30 mouse cellular contexts compared by ENCODE assay signal in the genomic region with DNA sequence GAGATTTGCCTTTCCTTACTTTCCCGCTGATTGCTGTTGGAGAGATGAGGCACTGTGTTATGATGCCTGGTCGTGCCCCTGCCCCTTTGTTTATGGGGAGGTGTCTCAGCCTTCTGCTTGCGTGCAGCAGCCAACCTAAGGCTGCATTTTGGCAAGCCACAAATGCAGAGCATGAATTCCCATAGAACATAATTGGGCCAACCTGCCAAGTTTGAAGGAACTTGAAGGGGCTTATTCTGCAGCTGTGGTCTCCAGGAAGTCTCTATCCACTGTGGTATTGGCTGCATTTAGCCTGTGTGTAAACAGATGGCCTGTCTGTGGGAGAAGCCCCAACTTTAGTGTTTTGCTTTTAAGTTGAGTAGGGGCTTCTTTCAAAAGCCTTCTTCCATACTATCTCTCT. TPM values are rescaled to one million over a fixed set of nuclear protein-coding genes. Genes with fewer than 3 reads are reported as not detected.
DNase-seq lines count a peak whose midpoint lies in the region; ATAC-seq and TF ChIP-seq lines count a peak whose summit lies in the region.
"Had no signal": no experiment of that assay in that cellular context is flagged by ENCODE, and none has a peak within 500 bp of the region (broad histone marks: within the 10 kb centered on the region; RNA-seq: fewer than 3 reads in every experiment).

No protein-coding gene starts in this region.

- no peaks in the 10 kb centered on the region for H3K9me3 ChIP-seq in embryonic facial prominence, embryonic 14.5 days (ENCODE audit: control insufficient read depth, low read length)
- no peaks in the 10 kb centered on the region for H3K9me3 ChIP-seq in embryonic facial prominence, embryonic 10.5 days
- no peaks in the 10 kb centered on the region for H3K9me3 ChIP-seq in heart, embryonic 12.5 days (replicated peaks)
- H3K9me3 ChIP-seq in midbrain, postnatal 0 days (ENCODE audit: low read length), result no peaks in the 10 kb centered on the region
- no peaks in the 10 kb centered on the region for H3K9me3 ChIP-seq in midbrain, embryonic 10.5 days (replicated peaks)
- H3K9me3 ChIP-seq: embryonic facial prominence, embryonic 12.5 days; embryonic facial prominence, embryonic 15.5 days; forebrain, embryonic 10.5 days; forebrain, embryonic 12.5 days had no signal

- DNase-seq in embryonic facial prominence, embryonic 14.5 days (ENCODE audit: low spot score), result peak; percentile 53
- no peak for DNase-seq in embryonic facial prominence, embryonic 10.5 days (ENCODE audit: low spot score)
- peak; percentile 28 for DNase-seq in heart, adult 11 months
- peak; percentile 33 for DNase-seq in midbrain, postnatal 0 days (ENCODE audit: low spot score)
- no peak for DNase-seq in midbrain, embryonic 10.5 days (ENCODE audit: low spot score)
- DNase-seq in brain, embryonic 14.5 days (ENCODE audit: low read depth), result peak; percentile 83
- DNase-seq: adrenal gland, adult 8-10 months; adrenal gland, postnatal 14 days; adrenal gland, postnatal 36 days; B cell, adult 2 months; cerebellum, adult 11 months; cerebellum, adult 18-20 months; cerebellum, adult 8-10 months; cerebellum, adult 9-11 months; cerebellum, postnatal 14 days; cerebellum, postnatal 36 days; embryo, embryonic 11 days had no signal

- H3K27ac ChIP-seq in embryonic facial prominence, embryonic 14.5 days (replicated peaks; ENCODE audit: low read depth, low read length), result no peak overlapping the region
- no peak overlapping the region for H3K27ac ChIP-seq in embryonic facial prominence, embryonic 10.5 days (replicated peaks)
- H3K27ac ChIP-seq in heart, embryonic 12.5 days (ENCODE audit: poor library complexity, severe bottlenecking), result no peak overlapping the region
- H3K27ac ChIP-seq in midbrain, postnatal 0 days (ENCODE audit: low read depth, low read length), result no peak overlapping the region
- H3K27ac ChIP-seq in midbrain, embryonic 10.5 days (replicated peaks), result no peak overlapping the region
- H3K27ac ChIP-seq: embryonic facial prominence, embryonic 12.5 days; embryonic facial prominence, embryonic 15.5 days; forebrain, embryonic 10.5 days; forebrain, embryonic 12.5 days had no signal

- ATAC-seq in embryonic facial prominence, embryonic 14.5 days (ENCODE audit: low read depth), result no peak
- ATAC-seq in heart, embryonic 12.5 days (ENCODE audit: insufficient number of reproducible peaks, low FRiP score), result no peak
- no peak for ATAC-seq in midbrain, postnatal 0 days (ENCODE audit: low FRiP score)
- ATAC-seq: activated CD4-positive, CD25-positive, alpha-beta regulatory T cell, adult 4 months; CD4-positive, CD25-positive, alpha-beta regulatory T cell, adult 4 months; forebrain, embryonic 16.5 days; Patski had no signal

- H3K36me3 ChIP-seq in embryonic facial prominence, embryonic 14.5 days (ENCODE audit: control insufficient read depth, insufficient read depth, low read length), result no peaks in the 10 kb centered on the region
- H3K36me3 ChIP-seq in embryonic facial prominence, embryonic 10.5 days (replicated peaks), result no peaks in the 10 kb centered on the region
- no peaks in the 10 kb centered on the region for H3K36me3 ChIP-seq in heart, embryonic 12.5 days
- H3K36me3 ChIP-seq in midbrain, postnatal 0 days (ENCODE audit: insufficient read depth, low read length), result no peaks in the 10 kb centered on the region
- no peaks in the 10 kb centered on the region for H3K36me3 ChIP-seq in midbrain, embryonic 10.5 days
- H3K36me3 ChIP-seq: embryonic facial prominence, embryonic 12.5 days; embryonic facial prominence, embryonic 15.5 days; forebrain, embryonic 10.5 days; forebrain, embryonic 12.5 days; G1E had no signal

- TF ChIP-seq CTCF in midbrain, postnatal 0 days (IDR thresholded peaks at IDR 0.05), result no peak
- no peak for TF ChIP-seq CTCF in brain, embryonic 14.5 days (IDR thresholded peaks at IDR 0.05; ENCODE audit: borderline replicate concordance, extremely low read depth, insufficient read depth, insufficient read length)

- H3K4me2 ChIP-seq in embryonic facial prominence, embryonic 14.5 days (ENCODE audit: low read depth, low read length), result no peak overlapping the region
- no peak overlapping the region for H3K4me2 ChIP-seq in heart, embryonic 12.5 days
- H3K4me2 ChIP-seq in midbrain, postnatal 0 days (ENCODE audit: low read depth, low read length, poor library complexity, severe bottlenecking), result no peak overlapping the region
- H3K4me2 ChIP-seq: embryonic facial prominence, embryonic 12.5 days; embryonic facial prominence, embryonic 15.5 days; forebrain, embryonic 12.5 days had no signal

- no peak overlapping the region for H3K4me3 ChIP-seq in embryonic facial prominence, embryonic 14.5 days (ENCODE audit: low read depth, low read length)
- no peak overlapping the region for H3K4me3 ChIP-seq in embryonic facial prominence, embryonic 10.5 days
- H3K4me3 ChIP-seq in heart, embryonic 12.5 days, result no peak overlapping the region
- H3K4me3 ChIP-seq in midbrain, postnatal 0 days (ENCODE audit: low read depth, low read length), result no peak overlapping the region
- no peak overlapping the region for H3K4me3 ChIP-seq in midbrain, embryonic 10.5 days
- H3K4me3 ChIP-seq: embryonic facial prominence, embryonic 12.5 days; embryonic facial prominence, embryonic 15.5 days; erythroblast, embryonic 14.5 days; forebrain, embryonic 10.5 days; forebrain, embryonic 12.5 days had no signal

- 64% methylated on average over 3 of the region's 3 CpGs for WGBS in embryonic facial prominence, embryonic 14.5 days
- 79% methylated on average over 3 of the region's 3 CpGs for WGBS in embryonic facial prominence, embryonic 10.5 days
- WGBS in heart, embryonic 12.5 days, result 72% methylated on average over 3 of the region's 3 CpGs
- WGBS in midbrain, postnatal 0 days, result 67% methylated on average over 3 of the region's 3 CpGs
- 74% methylated on average over 3 of the region's 3 CpGs for WGBS in midbrain, embryonic 10.5 days

- no peak for TF ChIP-seq POLR2A in brain, embryonic 14.5 days (IDR thresholded peaks at IDR 0.05; ENCODE audit: borderline replicate concordance, extremely low read depth, insufficient read depth, insufficient read length, poor library complexity, severe bottlenecking)

- no peak overlapping the region for H3K9ac ChIP-seq in embryonic facial prominence, embryonic 14.5 days (ENCODE audit: low read depth, low read length)
- H3K9ac ChIP-seq in heart, embryonic 12.5 days, result no peak overlapping the region
- no peak overlapping the region for H3K9ac ChIP-seq in midbrain, postnatal 0 days (replicated peaks; ENCODE audit: low read length, poor library complexity, severe bottlenecking)
- H3K9ac ChIP-seq: embryonic facial prominence, embryonic 12.5 days; embryonic facial prominence, embryonic 15.5 days; forebrain, embryonic 12.5 days had no signal

- H3K27me3 ChIP-seq in embryonic facial prominence, embryonic 14.5 days (replicated peaks; ENCODE audit: control insufficient read depth, insufficient read depth, low read length), result peaks cover 17% of the 10 kb centered on the region
- H3K27me3 ChIP-seq in embryonic facial prominence, embryonic 10.5 days (replicated peaks; ENCODE audit: low read depth, poor library complexity, severe bottlenecking), result peaks cover 24% of the 10 kb centered on the region
- peaks cover 16% of the 10 kb centered on the region for H3K27me3 ChIP-seq in heart, embryonic 12.5 days (replicated peaks)
- no peaks in the 10 kb centered on the region for H3K27me3 ChIP-seq in midbrain, postnatal 0 days (ENCODE audit: insufficient read depth, low read length)
- peaks cover 23% of the 10 kb centered on the region for H3K27me3 ChIP-seq in midbrain, embryonic 10.5 days (ENCODE audit: low read depth, poor library complexity, severe bottlenecking)
- H3K27me3 ChIP-seq: CH12.LX had no signal

- H3K4me1 ChIP-seq in embryonic facial prominence, embryonic 14.5 days (ENCODE audit: control insufficient read depth, insufficient read depth, low read length), result no peaks in the 10 kb centered on the region
- peaks cover 11% of the 10 kb centered on the region for H3K4me1 ChIP-seq in embryonic facial prominence, embryonic 10.5 days
- peaks cover 13% of the 10 kb centered on the region; the same call in 1 of the 2 replicates for H3K4me1 ChIP-seq in heart, embryonic 12.5 days (replicated peaks)
- H3K4me1 ChIP-seq in midbrain, postnatal 0 days (ENCODE audit: insufficient read depth, low read length), result no peaks in the 10 kb centered on the region
- H3K4me1 ChIP-seq in midbrain, embryonic 10.5 days, result peaks cover 10% of the 10 kb centered on the region

RNA-seq across cellular contexts. Expression of gene C2cd4b, which starts 4.5 kb away (rescaled TPM):
- 0.38 and 1.0 TPM in 2 replicates for polyA plus RNA-seq in embryonic facial prominence, embryonic 14.5 days (2014; fragmentation: Nextera tagmentation; extraction: Ambion mirVana)
- polyA plus RNA-seq in embryonic facial prominence, embryonic 10.5 days (2016; fragmentation: Nextera tagmentation; extraction: Ambion mirVana), result 0.14 and 0.19 TPM in 2 replicates
- 2.7 and 3.8 TPM in 2 replicates for polyA plus RNA-seq in heart, embryonic 12.5 days (2016; fragmentation: Nextera tagmentation; extraction: Ambion mirVana)
- total RNA-seq in midbrain, postnatal 0 days (2014; rRNA removed), result 4.2 and 5.1 TPM in 2 replicates
- 3.0 and 3.2 TPM in 2 replicates for polyA plus RNA-seq in midbrain, postnatal 0 days (2015; fragmentation: Nextera tagmentation; extraction: Ambion mirVana)
- 0.14 TPM in 1 of 2 replicates, not detected in the other for polyA plus RNA-seq in midbrain, embryonic 10.5 days (2016; fragmentation: Nextera tagmentation; extraction: Ambion mirVana)
- polyA plus RNA-seq in brain, embryonic 14.5 days (2012; rRNA removed), result 0.53 and 1.2 TPM in 2 replicates
- total RNA-seq: CH12.LX; common myeloid progenitor, adult 5-6 weeks; G1E had no signal
- polyA plus RNA-seq: activated CD4-positive, CD25-positive, alpha-beta regulatory T cell, adult 4 months; CD4-positive, CD25-positive, alpha-beta regulatory T cell, adult 4 months; erythroblast, embryonic 14.5 days; forebrain, embryonic 10.5 days; G1E had no signal

Comparison
In these comparisons a context has a peak if more than half of its experiments do, and no peak if none do; other contexts are left out.
1. DNase-seq: peak in embryonic facial prominence, embryonic 14.5 days (single experiment), heart, adult 11 months (single experiment), midbrain, postnatal 0 days (single experiment) and brain, embryonic 14.5 days (single experiment); none in embryonic facial prominence, embryonic 10.5 days (single experiment) and midbrain, embryonic 10.5 days (single experiment).